17 mouse cellular contexts compared by ENCODE assay signal in genomic region chr4:152262187-152262586, GRCm38 (mm10). TPM values are rescaled to one million over a fixed set of nuclear protein-coding genes. Genes with fewer than 3 reads are reported as not detected.
DNase-seq lines count a peak whose midpoint lies in the region; ATAC-seq and TF ChIP-seq lines count a peak whose summit lies in the region.
"Had no signal": no experiment of that assay in that cellular context is flagged by ENCODE, and none has a peak within 500 bp of the region (broad histone marks: within the 10 kb centered on the region; RNA-seq: fewer than 3 reads in every experiment).

No protein-coding gene starts in this region.

- H3K27ac ChIP-seq in liver, embryonic 13.5 days = peak overlapping the region; percentile 85
- H3K27ac ChIP-seq in liver, embryonic 11.5 days (ENCODE audit: low read depth, low read length) = no peak overlapping the region
- H3K27ac ChIP-seq in heart, embryonic 15.5 days = peak overlapping the region; percentile 95
- peak overlapping the region; percentile 48 for H3K27ac ChIP-seq in olfactory bulb, adult 2 months (ENCODE audit: insufficient read depth, low read depth, low read length)
- H3K27ac ChIP-seq: forebrain, embryonic 15.5 days; neural tube, embryonic 12.5 days had no signal

- no peak for TF ChIP-seq CTCF in olfactory bulb, adult 2 months (IDR thresholded peaks at IDR 0.05; ENCODE audit: insufficient read depth, low read depth, low read length)

- no peak overlapping the region for H3K4me2 ChIP-seq in liver, embryonic 13.5 days
- H3K4me2 ChIP-seq in liver, embryonic 11.5 days = no peak overlapping the region
- peak overlapping the region; percentile 49 for H3K4me2 ChIP-seq in heart, embryonic 15.5 days
- H3K4me2 ChIP-seq: forebrain, embryonic 15.5 days; neural tube, embryonic 12.5 days had no signal

- no peak for ATAC-seq in cerebellum, adult (ENCODE audit: insufficient number of reproducible peaks, low FRiP score, low TSS enrichment)
- no peak for ATAC-seq in liver, embryonic 13.5 days (ENCODE audit: low read depth)
- no peak for ATAC-seq in liver, embryonic 11.5 days (replicated peaks; ENCODE audit: low FRiP score)
- peak; percentile 76 for ATAC-seq in heart, embryonic 15.5 days (replicated peaks; ENCODE audit: insufficient number of reproducible peaks, insufficient read depth, low FRiP score, low read depth)
- ATAC-seq: activated CD4-positive, CD25-positive, alpha-beta regulatory T cell, adult 4 months; forebrain, embryonic 15.5 days had no signal

- H3K36me3 ChIP-seq in liver, embryonic 13.5 days = no peaks in the 10 kb centered on the region
- H3K36me3 ChIP-seq in liver, embryonic 11.5 days (ENCODE audit: control insufficient read depth, insufficient read depth, low read length) = no peaks in the 10 kb centered on the region
- no peaks in the 10 kb centered on the region for H3K36me3 ChIP-seq in heart, embryonic 15.5 days
- H3K36me3 ChIP-seq: forebrain, embryonic 15.5 days had no signal

- WGBS in liver, embryonic 13.5 days (ENCODE audit: insufficient replicate concordance) = 62% methylated on average over 9 of the region's 9 CpGs
- WGBS in liver, embryonic 11.5 days = 67% methylated on average over 9 of the region's 9 CpGs
- WGBS in heart, embryonic 15.5 days = 33% methylated on average over 9 of the region's 9 CpGs
- 29% methylated on average over 9 of the region's 9 CpGs for WGBS in olfactory bulb, adult 2 months

- H3K4me1 ChIP-seq in liver, embryonic 13.5 days (replicated peaks) = peaks cover 45% of the 10 kb centered on the region
- H3K4me1 ChIP-seq in liver, embryonic 11.5 days (replicated peaks; ENCODE audit: control insufficient read depth, insufficient read depth, low read length) = peaks cover 30% of the 10 kb centered on the region
- H3K4me1 ChIP-seq in heart, embryonic 15.5 days (replicated peaks) = peaks cover 79% of the 10 kb centered on the region
- peaks cover 71% of the 10 kb centered on the region for H3K4me1 ChIP-seq in olfactory bulb, adult 2 months (ENCODE audit: control insufficient read depth, insufficient read depth, low read length)

- DNase-seq in cerebellum, adult 9-11 months = peak; percentile 52
- DNase-seq in liver, embryonic 13.5 days = no peak
- no peak for DNase-seq in liver, embryonic 11.5 days (ENCODE audit: low spot score)
- DNase-seq in kidney, postnatal 14 days = no peak
- no peak for DNase-seq in B cell, adult 2 months
- DNase-seq: adrenal gland, postnatal 36 days; cerebellum, postnatal 14 days; kidney, adult 9 months had no signal

- H3K27me3 ChIP-seq in liver, embryonic 13.5 days = no peaks in the 10 kb centered on the region
- H3K27me3 ChIP-seq in liver, embryonic 11.5 days (replicated peaks; ENCODE audit: control insufficient read depth, insufficient read depth, low read length) = no peaks in the 10 kb centered on the region
- H3K27me3 ChIP-seq in heart, embryonic 15.5 days = no peaks in the 10 kb centered on the region
- H3K27me3 ChIP-seq: CH12.LX; forebrain, embryonic 15.5 days; neural tube, embryonic 12.5 days had no signal

- no peak overlapping the region for H3K4me3 ChIP-seq in liver, embryonic 13.5 days (replicated peaks)
- no peak overlapping the region for H3K4me3 ChIP-seq in liver, embryonic 11.5 days (ENCODE audit: low read depth, low read length)
- peak overlapping the region; percentile 12; the same call in 1 of the 2 replicates for H3K4me3 ChIP-seq in heart, embryonic 15.5 days
- H3K4me3 ChIP-seq in olfactory bulb, adult 2 months (ENCODE audit: insufficient read depth, low read depth, low read length) = no peak overlapping the region
- H3K4me3 ChIP-seq: forebrain, embryonic 15.5 days; neural tube, embryonic 12.5 days had no signal

- no peak overlapping the region for H3K9ac ChIP-seq in liver, embryonic 13.5 days
- H3K9ac ChIP-seq in liver, embryonic 11.5 days (ENCODE audit: low read depth, low read length) = no peak overlapping the region
- peak overlapping the region; percentile 38; the same call in 1 of the 2 replicates for H3K9ac ChIP-seq in heart, embryonic 15.5 days
- H3K9ac ChIP-seq: forebrain, embryonic 15.5 days; neural tube, embryonic 12.5 days had no signal

- H3K9me3 ChIP-seq in liver, embryonic 13.5 days (replicated peaks) = no peaks in the 10 kb centered on the region
- no peaks in the 10 kb centered on the region for H3K9me3 ChIP-seq in liver, embryonic 11.5 days (ENCODE audit: control insufficient read depth, low read length)
- H3K9me3 ChIP-seq in heart, embryonic 15.5 days (replicated peaks) = no peaks in the 10 kb centered on the region
- H3K9me3 ChIP-seq: forebrain, embryonic 15.5 days; neural tube, embryonic 12.5 days had no signal

- TF ChIP-seq POLR2A in olfactory bulb, adult 2 months (IDR thresholded peaks at IDR 0.05; ENCODE audit: insufficient read depth, low read depth, low read length) = no peak

RNA-seq across cellular contexts. Expression of gene Gpr153, which starts 11.8 kb away (rescaled TPM):
- polyA plus RNA-seq in liver, embryonic 13.5 days (2015; fragmentation: Nextera tagmentation; extraction: Ambion mirVana) = 0.81 and 0.82 TPM in 2 replicates
- 1.9 and 2.2 TPM in 2 replicates for polyA plus RNA-seq in liver, embryonic 11.5 days (2014; fragmentation: Nextera tagmentation; extraction: Ambion mirVana)
- polyA plus RNA-seq in heart, embryonic 15.5 days (2015; fragmentation: Nextera tagmentation; extraction: Ambion mirVana) = 11.2 and 13.2 TPM in 2 replicates
- polyA plus RNA-seq in olfactory bulb, adult 2 months (2012; ENCODE audit: insufficient read depth, insufficient read length, low replicate concordance, missing spikeins) = not detected in 2 replicates
- polyA plus RNA-seq: activated CD4-positive, CD25-positive, alpha-beta regulatory T cell, adult 4 months had no signal

RNA-seq across cellular contexts. Expression of gene Hes3, which starts 29.3 kb away (rescaled TPM):
- not detected in 2 replicates for polyA plus RNA-seq in liver, embryonic 13.5 days (2015; fragmentation: Nextera tagmentation; extraction: Ambion mirVana)
- not detected in 2 replicates for polyA plus RNA-seq in liver, embryonic 11.5 days (2014; fragmentation: Nextera tagmentation; extraction: Ambion mirVana)
- not detected in 2 replicates for polyA plus RNA-seq in heart, embryonic 15.5 days (2015; fragmentation: Nextera tagmentation; extraction: Ambion mirVana)
- polyA plus RNA-seq in olfactory bulb, adult 2 months (2012; ENCODE audit: insufficient read depth, insufficient read length, low replicate concordance, missing spikeins) = not detected in 2 replicates
- polyA plus RNA-seq: activated CD4-positive, CD25-positive, alpha-beta regulatory T cell, adult 4 months; lung, embryonic 16.5 days; small intestine, adult 2 months had no signal

RNA-seq across cellular contexts. Expression of gene Icmt, which starts 34.8 kb away (rescaled TPM):
- polyA plus RNA-seq in liver, embryonic 13.5 days (2015; fragmentation: Nextera tagmentation; extraction: Ambion mirVana) = 7.9 and 8.6 TPM in 2 replicates
- polyA plus RNA-seq in liver, embryonic 11.5 days (2014; fragmentation: Nextera tagmentation; extraction: Ambion mirVana) = 20.6 and 21.1 TPM in 2 replicates
- 15.3 and 20.3 TPM in 2 replicates for polyA plus RNA-seq in heart, embryonic 15.5 days (2015; fragmentation: Nextera tagmentation; extraction: Ambion mirVana)
- polyA plus RNA-seq in olfactory bulb, adult 2 months (2012; ENCODE audit: insufficient read depth, insufficient read length, low replicate concordance, missing spikeins) = not detected in 2 replicates

RNA-seq across cellular contexts. Expression of gene Rnf207, which starts 56.6 kb away (rescaled TPM):
- polyA plus RNA-seq in liver, embryonic 13.5 days (2015; fragmentation: Nextera tagmentation; extraction: Ambion mirVana) = 0.27 and 0.31 TPM in 2 replicates
- polyA plus RNA-seq in liver, embryonic 11.5 days (2014; fragmentation: Nextera tagmentation; extraction: Ambion mirVana) = 0.53 and 0.97 TPM in 2 replicates
- polyA plus RNA-seq in heart, embryonic 15.5 days (2015; fragmentation: Nextera tagmentation; extraction: Ambion mirVana) = 98.4 and 103 TPM in 2 replicates
- not detected in 2 replicates for polyA plus RNA-seq in olfactory bulb, adult 2 months (2012; ENCODE audit: insufficient read depth, insufficient read length, low replicate concordance, missing spikeins)
- polyA plus RNA-seq: activated CD4-positive, CD25-positive, alpha-beta regulatory T cell, adult 4 months had no signal
